8 mouse cellular contexts compared by ENCODE assay signal in genomic region chr4:119536615-119537014, GRCm38 (mm10). TPM values are rescaled to one million over a fixed set of nuclear protein-coding genes. Genes with fewer than 3 reads are reported as not detected.
DNase-seq lines count a peak whose midpoint lies in the region; ATAC-seq and TF ChIP-seq lines count a peak whose summit lies in the region.
"Not testable (repeated sequence)": the region's sequence is repeated elsewhere in the genome, so short reads cannot be mapped to it uniquely, and the experiment has no call there.

Gene Foxj3 (plus strand): TSS chr4:119537004.

- 97% methylated on average over 4 of the region's 4 CpGs for WGBS in forebrain, embryonic 14.5 days
- WGBS in heart, embryonic 10.5 days: 90% methylated on average over 4 of the region's 4 CpGs
- 93% methylated on average over 4 of the region's 4 CpGs for WGBS in hindbrain, embryonic 14.5 days
- 52% methylated on average over 4 of the region's 4 CpGs for WGBS in liver, embryonic 12.5 days (ENCODE audit: insufficient replicate concordance)

- ATAC-seq in forebrain, embryonic 14.5 days; hindbrain, embryonic 14.5 days (ENCODE audit: low FRiP score); liver, embryonic 12.5 days; monocyte, adult 5-6 weeks (replicated peaks; ENCODE audit: insufficient number of reproducible peaks, low FRiP score, low TSS enrichment, poor library complexity, severe bottlenecking): not testable (repeated sequence)

- peaks cover 12% of the 10 kb centered on the region for H3K4me1 ChIP-seq in forebrain, embryonic 14.5 days (ENCODE audit: control insufficient read depth, insufficient read depth, low read length)
- H3K4me1 ChIP-seq in heart, embryonic 10.5 days: peaks cover 22% of the 10 kb centered on the region
- peaks cover 19% of the 10 kb centered on the region for H3K4me1 ChIP-seq in hindbrain, embryonic 14.5 days (replicated peaks; ENCODE audit: control insufficient read depth, insufficient read depth, low read length)
- H3K4me1 ChIP-seq in liver, embryonic 12.5 days: peaks cover 22% of the 10 kb centered on the region

- not testable (repeated sequence) for H3K9me3 ChIP-seq in forebrain, embryonic 14.5 days (replicated peaks; ENCODE audit: control insufficient read depth, low read length); heart, embryonic 10.5 days; hindbrain, embryonic 14.5 days (ENCODE audit: control insufficient read depth, low read length); liver, embryonic 12.5 days (replicated peaks)

- not testable (repeated sequence) for H3K4me3 ChIP-seq in forebrain, embryonic 14.5 days (ENCODE audit: low read depth, low read length); heart, embryonic 10.5 days; hindbrain, embryonic 14.5 days (replicated peaks; ENCODE audit: low read length); liver, embryonic 12.5 days

- not testable (repeated sequence) for TF ChIP-seq CTCF in brain, embryonic 14.5 days (IDR thresholded peaks at IDR 0.05; ENCODE audit: borderline replicate concordance, extremely low read depth, insufficient read depth, insufficient read length)

- not testable (repeated sequence) for H3K27ac ChIP-seq in forebrain, embryonic 14.5 days (ENCODE audit: low read depth, low read length); heart, embryonic 10.5 days; hindbrain, embryonic 14.5 days; liver, embryonic 12.5 days

- DNase-seq in 416B (ENCODE audit: low read depth): peak; percentile 59
- not testable (repeated sequence) for DNase-seq in brain, embryonic 14.5 days (ENCODE audit: low read depth); forebrain, embryonic 14.5 days (ENCODE audit: low spot score); heart, embryonic 10.5 days (ENCODE audit: low spot score); hindbrain, embryonic 14.5 days (ENCODE audit: low spot score); layer of hippocampus, postnatal 14 days (ENCODE audit: low spot score in 2 of 2)

- H3K27me3 ChIP-seq in forebrain, embryonic 14.5 days (replicated peaks; ENCODE audit: control insufficient read depth, insufficient read depth, low read length); heart, embryonic 10.5 days (ENCODE audit: insufficient read depth, poor library complexity, severe bottlenecking); hindbrain, embryonic 14.5 days (ENCODE audit: control insufficient read depth, insufficient read depth, low read length); liver, embryonic 12.5 days (replicated peaks): not testable (repeated sequence)

- not testable (repeated sequence) for H3K4me2 ChIP-seq in forebrain, embryonic 14.5 days (ENCODE audit: low read length); hindbrain, embryonic 14.5 days (replicated peaks); liver, embryonic 12.5 days

- H3K9ac ChIP-seq in forebrain, embryonic 14.5 days (ENCODE audit: low read length); hindbrain, embryonic 14.5 days; liver, embryonic 12.5 days: not testable (repeated sequence)

- not testable (repeated sequence) for TF ChIP-seq POLR2A in brain, embryonic 14.5 days (IDR thresholded peaks at IDR 0.05; ENCODE audit: borderline replicate concordance, extremely low read depth, insufficient read depth, insufficient read length, poor library complexity, severe bottlenecking)

- H3K36me3 ChIP-seq in forebrain, embryonic 14.5 days (ENCODE audit: control insufficient read depth, insufficient read depth, low read length); heart, embryonic 10.5 days; hindbrain, embryonic 14.5 days (replicated peaks; ENCODE audit: control insufficient read depth, insufficient read depth); liver, embryonic 12.5 days: not testable (repeated sequence)

RNA-seq across cellular contexts. Expression of gene Foxj3, which starts in this region (rescaled TPM):
- 36.5 and 43.3 TPM in 2 replicates for polyA plus RNA-seq in brain, embryonic 14.5 days (2012; rRNA removed)
- polyA plus RNA-seq in forebrain, embryonic 14.5 days (2014; fragmentation: Nextera tagmentation; extraction: Ambion mirVana): 19.8 and 25.0 TPM in 2 replicates
- polyA plus RNA-seq in heart, embryonic 10.5 days (2016; fragmentation: Nextera tagmentation; extraction: Ambion mirVana): 22.0 and 28.4 TPM in 2 replicates
- 30.0 and 36.4 TPM in 2 replicates for polyA plus RNA-seq in hindbrain, embryonic 14.5 days (2014; fragmentation: Nextera tagmentation; extraction: Ambion mirVana)
- 10 to 100 TPM; 69.3 to 77.3 TPM for total RNA-seq in layer of hippocampus, postnatal 14 days (2021)
- 10.0 and 10.8 TPM in 2 replicates for polyA plus RNA-seq in liver, embryonic 12.5 days (2016; fragmentation: Nextera tagmentation; extraction: Ambion mirVana)
- total RNA-seq in monocyte, adult 5-6 weeks (2017): 34.3 to 61.1 TPM (median 35.8 TPM) in 3 replicates
